Mouse (Mus musculus): ENCODE measurements around the gene Pigyl. TPM values are rescaled to one million over a fixed set of nuclear protein-coding genes. Genes with fewer than 3 reads are reported as not detected.
"Not testable (repeated sequence)": the region's sequence is repeated elsewhere in the genome, so short reads cannot be mapped to it uniquely, and the experiment has no call there.

The Pigyl gene
- polyA plus RNA-seq, 1 experiment from 2014 or later, result 63.2 TPM

DNA sequence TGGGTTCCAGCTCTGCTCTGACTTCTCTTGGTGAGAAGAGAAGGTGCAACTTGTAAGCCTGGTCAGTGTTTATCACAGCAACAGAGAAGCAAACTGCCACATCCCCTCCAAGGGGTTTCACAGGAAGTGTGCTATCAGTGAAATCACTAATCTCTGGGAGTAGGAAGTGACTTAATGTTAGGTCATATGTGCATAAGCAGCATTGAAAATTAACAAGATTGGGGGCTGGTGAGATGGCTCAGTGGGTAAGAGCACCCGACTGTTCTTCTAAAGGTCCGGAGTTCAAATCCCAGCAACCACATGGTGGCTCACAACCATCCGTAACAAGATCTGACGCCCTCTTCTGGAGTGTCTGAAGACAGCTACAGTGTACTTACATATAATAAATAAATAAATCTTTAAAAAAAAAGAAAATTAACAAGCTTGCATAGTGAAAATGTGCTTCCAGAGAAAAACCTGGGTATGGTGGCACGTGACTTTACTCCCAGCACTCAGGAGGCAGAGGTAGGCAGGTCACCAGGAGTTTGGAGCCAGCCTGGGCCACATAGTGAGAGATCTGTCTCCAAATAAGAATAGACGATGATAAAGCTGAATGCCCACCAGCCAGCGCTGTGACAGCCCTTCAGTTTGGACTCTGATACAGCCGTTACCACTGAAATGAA, 12.2 kb upstream of the Pigyl start:
- no peak overlapping the region for H3K9ac ChIP-seq
- WGBS, result 85% methylated on average over 8 of the region's 8 CpGs
- H3K27me3 ChIP-seq (replicated peaks), result no peaks in the 10 kb centered on the region
- H3K9me3 ChIP-seq, result no peaks in the 10 kb centered on the region
- H3K36me3 ChIP-seq, result no peaks in the 10 kb centered on the region
- H3K4me3 ChIP-seq, result no peak overlapping the region
- H3K4me2 ChIP-seq (replicated peaks), result no peak overlapping the region
- no peak for ATAC-seq (ENCODE audit: low FRiP score, low read depth)
- H3K4me1 ChIP-seq, result no peaks in the 10 kb centered on the region
- no peak overlapping the region for H3K27ac ChIP-seq

DNA sequence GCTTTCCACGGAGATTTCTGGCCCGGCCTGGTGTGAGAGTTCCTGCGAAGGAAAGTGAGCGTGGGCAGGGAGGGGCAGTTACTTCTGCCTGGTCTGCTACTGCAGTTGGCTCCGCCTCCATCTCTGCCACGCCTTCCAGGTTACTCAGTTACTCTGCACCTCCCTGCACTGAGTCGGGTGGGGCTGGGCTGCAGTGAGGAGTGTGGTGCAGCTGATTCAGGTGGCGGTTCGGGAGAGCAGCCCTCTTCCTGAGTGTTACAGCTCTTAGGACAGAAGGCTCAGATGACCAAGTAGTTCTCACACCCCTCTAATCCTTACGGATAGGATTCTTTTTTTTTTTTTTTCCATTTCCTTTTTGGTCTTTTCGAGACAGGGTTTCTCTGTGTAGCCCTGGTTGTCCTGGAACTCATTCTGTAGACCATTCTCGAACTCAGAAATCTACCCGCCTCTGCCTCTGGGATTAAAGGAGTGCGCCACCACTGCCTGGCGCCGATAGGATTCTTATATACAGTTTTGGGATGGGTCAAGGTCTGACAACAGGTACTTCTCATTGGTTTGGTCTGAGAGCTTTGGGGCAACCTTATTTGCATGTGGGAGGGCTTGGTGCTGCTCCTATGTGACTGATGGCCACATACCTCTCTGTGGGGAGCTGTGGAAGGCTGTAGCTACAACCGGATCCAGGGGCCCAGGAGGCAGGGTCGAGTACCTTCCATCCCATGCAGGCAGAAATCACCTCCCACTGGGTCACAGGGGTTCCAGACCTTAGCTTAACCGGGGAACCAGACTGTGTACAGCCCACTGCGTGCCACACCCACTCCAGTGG, 7.0 kb upstream of the Pigyl start:
- no peak overlapping the region for H3K4me3 ChIP-seq
- no peak overlapping the region for H3K4me2 ChIP-seq (replicated peaks)
- H3K9me3 ChIP-seq, result no peaks in the 10 kb centered on the region
- H3K4me1 ChIP-seq, result no peaks in the 10 kb centered on the region
- H3K27ac ChIP-seq, result no peak overlapping the region
- H3K36me3 ChIP-seq, result no peaks in the 10 kb centered on the region
- no peaks in the 10 kb centered on the region for H3K27me3 ChIP-seq (replicated peaks)
- ATAC-seq (ENCODE audit: low FRiP score, low read depth), result no peak
- H3K9ac ChIP-seq, result no peak overlapping the region
- 80% methylated on average over 20 of the region's 20 CpGs for WGBS

DNA sequence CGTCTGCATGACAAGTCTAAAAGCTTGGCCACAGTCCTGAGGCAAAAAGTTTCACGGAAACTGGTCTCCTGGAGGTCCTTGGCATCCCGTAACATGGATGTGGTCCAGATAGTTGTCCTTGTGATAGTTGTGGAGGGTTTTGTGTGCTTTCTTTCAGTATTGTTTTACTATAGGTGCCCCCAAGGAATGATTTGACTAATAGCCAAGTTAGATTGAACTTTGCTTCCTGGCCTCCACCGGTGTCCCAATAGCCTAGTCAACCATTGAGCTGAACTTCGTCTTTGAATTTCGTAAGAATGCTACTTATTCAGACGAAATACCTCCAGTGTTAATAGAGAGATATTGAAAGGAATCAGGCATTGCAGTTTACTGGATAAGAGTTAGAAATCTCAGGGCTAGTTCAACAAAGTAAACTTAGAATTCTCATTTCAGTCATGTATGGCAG, 6.4 kb upstream of the Pigyl start:
- not testable (repeated sequence) for H3K4me3 ChIP-seq; H3K36me3 ChIP-seq; H3K4me2 ChIP-seq (replicated peaks); ATAC-seq (ENCODE audit: low FRiP score, low read depth); H3K27ac ChIP-seq; H3K9ac ChIP-seq; H3K9me3 ChIP-seq; H3K27me3 ChIP-seq (replicated peaks); H3K4me1 ChIP-seq
- WGBS, result 84% methylated on average over 7 of the region's 7 CpGs

DNA sequence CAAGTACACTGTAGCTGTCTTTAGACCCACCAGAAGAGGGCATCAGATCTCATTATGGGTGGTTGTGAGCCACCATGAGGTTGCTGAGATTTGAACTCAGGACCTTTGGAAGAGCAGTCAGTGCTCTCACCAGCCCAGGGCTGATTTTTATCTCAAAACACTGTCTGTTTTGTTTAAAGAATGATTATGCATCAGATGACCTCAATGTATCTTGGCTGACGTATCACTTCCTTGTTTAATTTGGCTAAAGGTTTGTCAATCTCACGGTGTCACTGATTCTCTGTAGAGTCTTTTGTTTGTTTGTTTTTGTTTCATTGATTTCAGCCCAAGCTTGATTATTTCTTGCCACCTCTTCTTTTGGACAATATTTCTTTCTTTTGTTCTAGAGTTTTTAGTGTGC, 5.7 kb upstream of the Pigyl start:
- 93% methylated on average over 2 of the region's 2 CpGs for WGBS
- H3K36me3 ChIP-seq, result no peaks in the 10 kb centered on the region
- no peak overlapping the region for H3K9ac ChIP-seq
- no peaks in the 10 kb centered on the region for H3K27me3 ChIP-seq (replicated peaks)
- H3K4me1 ChIP-seq, result no peaks in the 10 kb centered on the region
- ATAC-seq (ENCODE audit: low FRiP score, low read depth), result no peak
- H3K4me3 ChIP-seq, result no peak overlapping the region
- no peak overlapping the region for H3K4me2 ChIP-seq (replicated peaks)
- no peak overlapping the region for H3K27ac ChIP-seq
- H3K9me3 ChIP-seq, result no peaks in the 10 kb centered on the region

DNA sequence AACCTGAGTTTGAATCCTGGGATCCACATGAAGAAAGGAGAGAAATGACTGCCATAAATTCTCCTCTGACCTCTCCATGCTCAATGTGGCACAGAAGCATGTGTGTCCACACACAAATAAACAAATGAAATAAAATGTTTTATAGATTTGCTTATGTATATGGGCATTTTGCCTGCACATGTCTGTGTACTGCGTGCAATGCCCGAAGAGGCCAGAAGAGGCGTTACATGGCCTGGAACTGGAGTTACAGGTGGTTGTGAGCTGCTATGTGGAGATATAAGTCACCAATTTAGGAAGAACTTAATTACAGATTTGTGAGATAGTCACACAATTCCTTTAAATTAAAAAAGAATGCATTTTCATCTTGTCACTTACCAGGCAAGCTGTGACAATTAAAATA, 2.8 kb upstream of the Pigyl start:
- H3K27me3 ChIP-seq (replicated peaks), result peaks cover 6% of the 10 kb centered on the region; the same call in 1 of the 2 replicates
- ATAC-seq (ENCODE audit: low FRiP score, low read depth), result no peak
- 93% methylated on average over 3 of the region's 3 CpGs for WGBS
- no peak overlapping the region for H3K4me2 ChIP-seq (replicated peaks)
- H3K9me3 ChIP-seq, result no peaks in the 10 kb centered on the region
- no peak overlapping the region for H3K4me3 ChIP-seq
- peaks cover 11% of the 10 kb centered on the region for H3K4me1 ChIP-seq
- H3K9ac ChIP-seq, result no peak overlapping the region
- no peak overlapping the region for H3K27ac ChIP-seq
- peaks cover 3% of the 10 kb centered on the region; the same call in 1 of the 2 replicates for H3K36me3 ChIP-seq

DNA sequence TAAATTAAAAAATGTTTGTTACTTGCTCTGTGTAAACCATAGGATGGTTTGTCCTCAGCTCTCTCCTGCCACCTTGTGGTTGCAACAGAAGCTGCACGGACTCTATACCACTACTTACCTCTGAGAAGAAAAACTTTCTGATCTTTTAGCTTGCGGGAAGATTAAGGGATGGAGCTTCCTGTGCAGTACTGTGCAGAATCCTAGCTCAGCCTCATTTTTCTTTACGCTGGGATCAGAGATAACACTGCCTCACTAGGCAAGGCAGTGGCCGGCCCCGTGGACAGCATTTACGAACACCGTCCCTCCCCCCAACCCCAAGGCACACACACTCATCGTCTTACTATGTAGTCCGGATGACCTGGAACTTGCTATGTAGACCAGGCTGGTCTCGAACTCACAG, 1.0 kb upstream of the Pigyl start:
- Histone ChIP-seq H3K27ac (no peak overlapping the region), H3K4me1 (peaks cover 11% of the 10 kb centered on the region), H3K27me3 (replicated peaks) (peaks cover 6% of the 10 kb centered on the region; the same call in 1 of the 2 replicates), H3K4me2 (replicated peaks) (0 out of 2 replicates have a peak overlapping the region, but pooled peaks have one; percentile 8), H3K9me3 (no peaks in the 10 kb centered on the region), H3K36me3 (peaks cover 3% of the 10 kb centered on the region; the same call in 1 of the 2 replicates), H3K4me3 (no peak overlapping the region), H3K9ac (no peak overlapping the region)
- WGBS, result 28% methylated on average over 10 of the region's 10 CpGs
- 0 out of 2 replicates have a peak, but pooled peaks have one; percentile 3 for ATAC-seq (ENCODE audit: low FRiP score, low read depth)

DNA sequence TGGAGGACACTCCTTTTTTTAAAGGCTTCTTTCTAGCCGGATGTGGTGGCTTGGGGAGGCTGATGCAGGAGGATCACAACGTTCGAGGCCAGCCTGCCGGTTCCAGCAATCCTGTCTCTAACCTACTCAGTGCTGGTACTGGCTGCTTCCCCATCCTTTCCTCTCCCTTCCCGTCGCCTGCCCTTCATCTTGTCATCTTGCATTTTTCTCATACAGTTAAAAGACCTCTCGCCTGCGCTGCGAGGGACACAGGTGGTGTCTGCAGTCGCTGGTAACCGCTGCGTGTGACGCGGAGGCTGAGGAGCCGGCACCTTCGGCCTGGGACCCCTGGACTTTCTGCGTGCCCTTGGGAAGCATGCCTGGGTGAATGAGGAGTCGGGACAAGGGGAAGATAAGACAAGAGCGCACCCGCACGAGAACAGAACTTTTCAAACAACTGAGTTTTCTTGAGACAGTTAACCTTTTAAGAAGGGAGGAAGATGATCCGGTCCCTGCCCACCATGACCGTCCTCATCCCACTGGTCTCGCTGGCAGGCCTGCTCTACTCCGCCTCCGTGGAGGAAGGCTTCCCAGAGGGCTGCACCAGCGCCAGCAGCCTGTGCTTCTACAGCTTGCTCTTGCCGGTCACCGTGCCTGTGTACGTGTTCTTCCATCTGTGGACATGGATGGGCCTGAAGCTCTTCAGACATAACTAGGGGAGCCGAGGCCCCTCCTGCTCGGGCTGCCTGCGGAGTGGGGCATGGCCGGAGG, 1.0 kb downstream of the Pigyl start:
- no peaks in the 10 kb centered on the region for H3K9me3 ChIP-seq
- H3K4me3 ChIP-seq, result peak overlapping the region; percentile 60
- peaks cover 11% of the 10 kb centered on the region for H3K4me1 ChIP-seq
- H3K9ac ChIP-seq, result peak overlapping the region; percentile 82
- H3K27ac ChIP-seq, result no peak overlapping the region
- peaks cover 3% of the 10 kb centered on the region; the same call in 1 of the 2 replicates for H3K36me3 ChIP-seq
- H3K4me2 ChIP-seq (replicated peaks), result peak overlapping the region; percentile 75
- ATAC-seq (ENCODE audit: low FRiP score, low read depth), result no peak
- 66% methylated on average over 34 of the region's 34 CpGs for WGBS
- H3K27me3 ChIP-seq (replicated peaks), result peaks cover 6% of the 10 kb centered on the region; the same call in 1 of the 2 replicates

DNA sequence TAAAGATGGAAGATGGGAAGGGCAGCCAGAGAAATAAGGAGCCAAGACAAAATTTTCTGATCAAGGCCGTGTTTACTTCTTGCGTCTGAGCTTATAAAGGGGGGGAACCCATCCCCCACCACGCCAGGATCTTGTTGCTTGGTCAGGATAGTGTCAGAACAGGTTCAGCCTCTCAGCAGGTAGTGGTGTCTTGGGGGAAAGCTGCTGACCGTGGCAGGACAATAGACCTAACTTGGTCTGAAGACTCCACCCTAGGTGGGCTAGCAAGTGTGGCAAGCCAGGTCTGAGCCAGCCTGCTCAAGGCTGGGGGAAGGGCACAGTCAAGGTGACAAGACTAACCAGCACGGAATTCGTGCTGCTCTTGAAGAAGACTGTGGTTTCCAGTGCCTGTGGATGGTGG, 4.7 kb downstream of the Pigyl start:
- H3K27ac ChIP-seq, result no peak overlapping the region
- H3K9ac ChIP-seq, result no peak overlapping the region
- no peak for ATAC-seq (ENCODE audit: low FRiP score, low read depth)
- H3K4me1 ChIP-seq, result peaks cover 11% of the 10 kb centered on the region
- H3K4me2 ChIP-seq (replicated peaks), result no peak overlapping the region
- 43% methylated on average over 6 of the region's 6 CpGs for WGBS
- no peaks in the 10 kb centered on the region for H3K9me3 ChIP-seq
- peaks cover 3% of the 10 kb centered on the region; the same call in 1 of the 2 replicates for H3K36me3 ChIP-seq
- no peak overlapping the region for H3K4me3 ChIP-seq
- H3K27me3 ChIP-seq (replicated peaks), result peaks cover 6% of the 10 kb centered on the region; the same call in 1 of the 2 replicates

DNA sequence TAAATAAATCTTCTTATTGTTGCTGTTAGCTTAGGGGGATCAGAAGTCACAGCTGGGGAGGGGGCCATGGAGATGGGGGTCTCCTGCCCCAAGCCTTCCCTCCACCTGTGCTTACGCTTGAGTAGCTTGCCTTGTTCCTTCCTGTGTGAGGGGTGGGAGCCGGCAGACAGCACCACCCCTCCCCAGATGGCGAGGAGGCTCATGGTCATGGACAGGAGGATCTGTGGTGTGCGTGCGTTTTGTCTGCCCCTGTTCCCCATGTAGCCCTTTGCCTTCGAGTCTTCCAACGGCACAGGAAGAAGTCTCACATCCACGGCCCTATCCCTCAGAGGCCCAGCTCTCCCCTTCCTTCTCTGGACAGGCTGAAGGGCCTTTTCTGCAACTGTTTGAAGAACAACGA, 5.7 kb downstream of the Pigyl start:
- Histone ChIP-seq H3K4me2 (replicated peaks) (no peak overlapping the region), H3K27me3 (replicated peaks) (peaks cover 6% of the 10 kb centered on the region; the same call in 1 of the 2 replicates), H3K9ac (no peak overlapping the region), H3K4me1 (peaks cover 10% of the 10 kb centered on the region), H3K9me3 (peaks cover 4% of the 10 kb centered on the region; the same call in 1 of the 2 replicates), H3K27ac (no peak overlapping the region), H3K36me3 (peaks cover 3% of the 10 kb centered on the region; the same call in 1 of the 2 replicates), H3K4me3 (no peak overlapping the region)
- ATAC-seq (ENCODE audit: low FRiP score, low read depth), result no peak
- WGBS, result 80% methylated on average over 9 of the region's 9 CpGs

DNA sequence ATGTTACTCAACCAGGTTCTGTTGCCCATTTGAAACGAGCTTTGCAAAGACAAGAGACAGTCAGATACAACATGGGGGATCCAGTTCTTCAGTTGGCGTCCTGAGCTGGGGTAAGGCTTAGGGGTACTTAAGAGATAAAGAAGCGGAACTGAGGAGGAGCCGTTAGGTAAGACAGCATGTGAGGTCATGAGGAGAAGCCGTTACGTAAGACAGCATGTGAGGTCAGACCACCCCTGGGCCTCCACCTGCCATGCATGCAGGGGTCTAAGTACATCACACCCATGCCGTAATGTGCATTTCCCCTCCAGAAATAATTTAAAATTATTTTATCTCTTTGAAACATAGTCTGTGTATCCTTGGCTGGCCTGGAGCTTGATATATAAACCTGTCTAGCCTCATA, 6.3 kb downstream of the Pigyl start:
- H3K4me1 ChIP-seq, result peaks cover 4% of the 10 kb centered on the region; the same call in 1 of the 2 replicates
- no peak overlapping the region for H3K9ac ChIP-seq
- no peak overlapping the region for H3K4me3 ChIP-seq
- H3K27me3 ChIP-seq (replicated peaks), result peaks cover 2% of the 10 kb centered on the region; the same call in 1 of the 2 replicates
- no peak overlapping the region for H3K27ac ChIP-seq
- ATAC-seq (ENCODE audit: low FRiP score, low read depth), result no peak
- peaks cover 4% of the 10 kb centered on the region; the same call in 1 of the 2 replicates for H3K9me3 ChIP-seq
- no peak overlapping the region for H3K4me2 ChIP-seq (replicated peaks)
- 86% methylated on average over 7 of the region's 7 CpGs for WGBS
- H3K36me3 ChIP-seq, result peaks cover 3% of the 10 kb centered on the region; the same call in 1 of the 2 replicates

DNA sequence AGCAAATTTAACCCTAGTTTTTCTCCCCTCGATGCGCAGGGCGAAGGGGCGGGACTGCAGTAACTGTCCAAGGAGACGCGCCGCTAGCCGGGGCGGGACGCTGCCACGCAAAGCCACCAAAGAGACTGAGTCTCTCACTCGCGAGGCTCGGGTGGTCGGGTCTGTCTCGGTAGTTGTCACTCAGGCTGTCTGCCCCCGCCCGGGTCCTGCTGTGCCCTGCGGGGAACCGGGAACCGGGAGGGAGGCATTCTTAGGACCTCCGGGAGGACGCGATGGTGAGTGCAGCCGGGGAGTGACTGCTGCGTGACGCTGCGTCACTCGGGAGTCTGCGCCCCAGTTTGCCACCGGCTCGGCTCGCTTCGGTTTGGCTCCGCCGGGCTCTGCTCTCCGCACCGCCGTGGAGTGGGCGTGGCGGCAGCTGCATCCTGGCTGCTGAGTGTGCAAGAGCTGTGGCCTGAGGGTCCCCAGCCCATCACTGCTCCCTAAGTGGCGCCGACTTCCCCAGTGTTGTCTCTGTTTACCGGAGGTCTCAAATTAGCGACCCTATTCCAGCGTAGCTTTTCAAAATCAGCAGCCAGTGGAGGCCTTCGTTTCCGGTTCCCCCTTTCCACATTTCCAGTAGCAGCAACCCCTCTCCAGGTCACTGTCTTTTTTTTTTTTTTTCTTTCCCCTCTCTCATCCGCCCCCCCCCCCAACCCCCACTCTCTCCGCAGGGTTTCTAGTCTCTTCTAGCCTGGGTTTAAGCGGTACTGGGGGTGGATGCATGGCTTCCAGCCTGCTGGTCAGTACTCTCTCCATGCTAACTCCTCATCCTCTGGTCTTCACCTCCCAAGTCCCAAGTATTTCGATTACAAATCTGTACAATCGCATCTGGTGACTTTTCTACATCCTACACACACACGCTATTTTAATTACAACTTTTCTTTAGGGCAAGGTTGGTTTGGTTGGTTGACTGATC, 8.3 kb downstream of the Pigyl start:
- no peaks in the 10 kb centered on the region for H3K4me1 ChIP-seq
- no peaks in the 10 kb centered on the region for H3K27me3 ChIP-seq (replicated peaks)
- H3K4me3 ChIP-seq, result peak overlapping the region; percentile 51
- H3K9ac ChIP-seq, result peak overlapping the region; percentile 64
- H3K9me3 ChIP-seq, result peaks cover 4% of the 10 kb centered on the region; the same call in 1 of the 2 replicates
- ATAC-seq (ENCODE audit: low FRiP score, low read depth), result peak; percentile 86
- WGBS, result 3% methylated on average over 53 of the region's 54 CpGs
- H3K27ac ChIP-seq, result no peak overlapping the region
- H3K4me2 ChIP-seq (replicated peaks), result peak overlapping the region; percentile 75
- H3K36me3 ChIP-seq, result no peaks in the 10 kb centered on the region

Measured in neural tube, embryonic 12.5 days (tissue).